Mouse (Mus musculus) B cell, adult (primary cell): ENCODE results near the gene Gm12794. TPM values are rescaled to one million over a fixed set of nuclear protein-coding genes. Genes with fewer than 3 reads are reported as not detected.

ENCODE experiments used
- total RNA-seq: library from RNA; stranded (reverse); gene quantifications from 4 replicates; pipeline ENCODE4 v1.2.4, GENCODE M21; 2023; ENCODE audit not compliant: inconsistent age

Gm12794 gene
- not detected in 4 replicates for total RNA-seq

GRCm38 (mm10) chr4:101940107-101940506, at the start of gene Gm12794:
Gm12794 (plus strand) TSS chr4:101940407.

GRCm38 (mm10) chr4:101893656-101894420, 46.4 kb upstream of the Gm12794 start, which contains the start of gene C130073F10Rik:
C130073F10Rik (minus strand) TSS chr4:101893789.

GRCm38 (mm10) chr4:101908821-101909220, 31.4 kb upstream of the Gm12794 start, which contains the start of gene Gm12800:
Gm12800 (plus strand) TSS chr4:101909121.

GRCm38 (mm10) chr4:101980949-101981348, 40.7 kb downstream of the Gm12794 start, which contains the start of gene Gm12790:
Gm12790 (minus strand) TSS chr4:101981049.

GRCm38 (mm10) chr4:101986326-101986725, 46.1 kb downstream of the Gm12794 start, which contains the start of gene Gm12789:
Gm12789 (plus strand) TSS chr4:101986626.

Other genes starting within 250 kb of the Gm12794 start
- 0.24 to 0.72 TPM in 2 of 4 replicates, not detected in the others for gene Lepr, start 223.0 kb upstream of the Gm12794 start, total RNA-seq
- not detected in 4 replicates for gene B020004J07Rik, start 96.4 kb upstream of the Gm12794 start, total RNA-seq
- gene C130073F10Rik, start 46.6 kb upstream of the Gm12794 start, total RNA-seq = not detected in 4 replicates
- not detected in 4 replicates for gene Gm12800, start 31.3 kb upstream of the Gm12794 start, total RNA-seq
- not detected in 4 replicates for gene Gm12790, start 40.6 kb downstream of the Gm12794 start, total RNA-seq
- gene Gm12789, start 46.2 kb downstream of the Gm12794 start, total RNA-seq = not detected in 4 replicates
- gene Pde4b, start 147.1 kb downstream of the Gm12794 start, total RNA-seq = 137 to 157 TPM (median 151 TPM) in 4 replicates